Mouse (Mus musculus) embryo, embryonic 9.5 days (tissue): ENCODE results near the gene Amfr.

Source experiments
- DNase-seq: peaks from one replicate; pipeline ENCODE4 v3.0.0-alpha.2; 2017; ENCODE audit errors: extremely low spot score

Gene Amfr

GRCm38 (mm10) chr8:94012013-94012951, at the start of gene Amfr:
TSS of gene Amfr (minus strand) at chr8:94012842.
- DNase-seq = peak; percentile 80

- peak; percentile 29 for DNase-seq
Observed at GRCm38 (mm10) chr8:94057157-94057854, 44.7 kb upstream of the Amfr start.

GRCm38 (mm10) chr8:94052696-94053095, 40.1 kb upstream of the Amfr start:
- no peak for DNase-seq

- DNase-seq = no peak
Observed at GRCm38 (mm10) chr8:94047845-94048244, 35.2 kb upstream of the Amfr start.

GRCm38 (mm10) chr8:94037806-94038205, 25.2 kb upstream of the Amfr start:
- DNase-seq = no peak

GRCm38 (mm10) chr8:94036944-94037524, 24.4 kb upstream of the Amfr start, which contains the start of the genes Nudt21 and Ogfod1:
TSS of gene Nudt21 (minus strand) at chr8:94037031.
TSS of gene Ogfod1 (plus strand) at chr8:94037198.
- DNase-seq = peak; percentile 97

GRCm38 (mm10) chr8:94036541-94036940, 23.9 kb upstream of the Amfr start:
- peak; percentile 73 for DNase-seq

GRCm38 (mm10) chr8:94035200-94035599, 22.6 kb upstream of the Amfr start:
- DNase-seq = no peak

- no peak for DNase-seq
Observed at GRCm38 (mm10) chr8:94033601-94034000, 21.0 kb upstream of the Amfr start.

GRCm38 (mm10) chr8:94029701-94030100, 17.1 kb upstream of the Amfr start:
- DNase-seq = no peak

GRCm38 (mm10) chr8:94023916-94024315, 11.3 kb upstream of the Amfr start:
- no peak for DNase-seq

GRCm38 (mm10) chr8:94013026-94013612, 477 bp upstream of the Amfr start:
- DNase-seq = no peak

GRCm38 (mm10) chr8:94011076-94012012, 1.3 kb downstream of the Amfr start:
- DNase-seq = no peak

- DNase-seq = no peak
Observed at GRCm38 (mm10) chr8:94010101-94010705, 2.4 kb downstream of the Amfr start.

- no peak for DNase-seq
Observed at GRCm38 (mm10) chr8:94009243-94009845, 3.3 kb downstream of the Amfr start.

- no peak for DNase-seq
Observed at GRCm38 (mm10) chr8:94004139-94004538, 8.5 kb downstream of the Amfr start.

GRCm38 (mm10) chr8:93998961-93999360, 13.7 kb downstream of the Amfr start:
- DNase-seq = no peak

- DNase-seq = no peak
Observed at GRCm38 (mm10) chr8:93989739-93990138, 22.9 kb downstream of the Amfr start.

GRCm38 (mm10) chr8:93984731-93985130, 27.9 kb downstream of the Amfr start:
- DNase-seq = no peak

GRCm38 (mm10) chr8:93983827-93984226, 28.8 kb downstream of the Amfr start:
- no peak for DNase-seq
